ENCODE assay signal across 8 mouse cellular contexts in genomic region chr17:70755669-70756263, GRCm38 (mm10).
DNase-seq lines count a peak whose midpoint lies in the region; ATAC-seq and TF ChIP-seq lines count a peak whose summit lies in the region.

No protein-coding gene starts in this region.

- H3K27me3 ChIP-seq in midbrain, embryonic 14.5 days (ENCODE audit: control insufficient read depth, insufficient read depth, low read length), result peaks cover 17% of the 10 kb centered on the region
- H3K27me3 ChIP-seq in thymus, adult 2 months (ENCODE audit: control insufficient read depth, insufficient read depth, low read length), result no peaks in the 10 kb centered on the region

- no peak overlapping the region for H3K9ac ChIP-seq in midbrain, embryonic 14.5 days (replicated peaks; ENCODE audit: low read length)

- no peaks in the 10 kb centered on the region for H3K36me3 ChIP-seq in midbrain, embryonic 14.5 days (ENCODE audit: control insufficient read depth, insufficient read depth, low read length)
- H3K36me3 ChIP-seq in thymus, adult 2 months (ENCODE audit: control insufficient read depth, insufficient read depth, low read length), result no peaks in the 10 kb centered on the region

- H3K4me2 ChIP-seq in midbrain, embryonic 14.5 days (ENCODE audit: low read length), result peak overlapping the region; percentile 56

- no peak for TF ChIP-seq POLR2A in thymus, adult 2 months (IDR thresholded peaks at IDR 0.05; ENCODE audit: control insufficient read depth, extremely low read depth, insufficient read depth, low read length, poor library complexity)

- H3K9me3 ChIP-seq in midbrain, embryonic 14.5 days (ENCODE audit: control insufficient read depth, low read length), result no peaks in the 10 kb centered on the region

- H3K4me3 ChIP-seq in midbrain, embryonic 14.5 days (replicated peaks; ENCODE audit: low read depth, low read length), result peak overlapping the region; percentile 19; the same call in 1 of the 2 replicates
- H3K4me3 ChIP-seq in thymus, adult 2 months (ENCODE audit: control insufficient read depth, insufficient read depth, low read length), result no peak overlapping the region

- 0 out of 2 replicates have a peak, but pooled peaks have one; percentile 26 for ATAC-seq in midbrain, embryonic 14.5 days (ENCODE audit: low FRiP score, low TSS enrichment)

- intact Hi-C loops in gastrocnemius, postnatal 14 days (cut with DNase I; ENCODE audit: low total_unique reads), result loop anchor here (5.0 kb wide), 1 partner anchor 212 kb away; no protein-coding TSS in a partner anchor

- peaks cover 6% of the 10 kb centered on the region; the same call in 1 of the 2 replicates for H3K4me1 ChIP-seq in midbrain, embryonic 14.5 days (ENCODE audit: control insufficient read depth, insufficient read depth, low read length)
- H3K4me1 ChIP-seq in thymus, adult 2 months (replicated peaks; ENCODE audit: control insufficient read depth, insufficient read depth, low read length), result peaks cover 9% of the 10 kb centered on the region

- peak; percentile 71 for DNase-seq in urinary bladder, postnatal 14 days (ENCODE audit: low spot score)
- DNase-seq in urinary bladder, postnatal 10 days (ENCODE audit: low spot score), result no peak
- DNase-seq in heart, adult 18-20 months, result peak; percentile 47 to 57
- DNase-seq in kidney, postnatal 10 days, result peak; percentile 44
- DNase-seq in midbrain, embryonic 14.5 days, result peak; percentile 51
- DNase-seq in thymus, adult 2 months, result no peak
- no peak for DNase-seq in testis, postnatal 10 days (ENCODE audit: low spot score)
- DNase-seq in gastrocnemius, postnatal 14 days, result no peak

- H3K27ac ChIP-seq in midbrain, embryonic 14.5 days (replicated peaks; ENCODE audit: low read depth, low read length), result peak overlapping the region; percentile 61; the same call in 1 of the 2 replicates
- H3K27ac ChIP-seq in thymus, adult 2 months (ENCODE audit: control insufficient read depth, insufficient read depth, low read length), result no peak overlapping the region

- WGBS in midbrain, embryonic 14.5 days, result 8% methylated on average over 13 of the region's 14 CpGs
- WGBS in thymus, adult 2 months, result 10% methylated on average over 14 of the region's 14 CpGs

- no peak for TF ChIP-seq CTCF in thymus, adult 2 months (IDR thresholded peaks at IDR 0.05; ENCODE audit: borderline replicate concordance, control insufficient read depth, extremely low read depth, insufficient read depth, low read length, poor library complexity)

Comparison
In these comparisons a context has a peak if more than half of its experiments do, and no peak if none do; other contexts are left out.
1. DNase-seq: peak in urinary bladder, postnatal 14 days (single experiment), heart, adult 18-20 months (2 of 2), kidney, postnatal 10 days (single experiment) and midbrain, embryonic 14.5 days (single experiment); none in urinary bladder, postnatal 10 days (single experiment), thymus, adult 2 months (single experiment), testis, postnatal 10 days (single experiment) and gastrocnemius, postnatal 14 days (single experiment).